27 mouse cellular contexts compared by ENCODE assay signal in the genomic region with DNA sequence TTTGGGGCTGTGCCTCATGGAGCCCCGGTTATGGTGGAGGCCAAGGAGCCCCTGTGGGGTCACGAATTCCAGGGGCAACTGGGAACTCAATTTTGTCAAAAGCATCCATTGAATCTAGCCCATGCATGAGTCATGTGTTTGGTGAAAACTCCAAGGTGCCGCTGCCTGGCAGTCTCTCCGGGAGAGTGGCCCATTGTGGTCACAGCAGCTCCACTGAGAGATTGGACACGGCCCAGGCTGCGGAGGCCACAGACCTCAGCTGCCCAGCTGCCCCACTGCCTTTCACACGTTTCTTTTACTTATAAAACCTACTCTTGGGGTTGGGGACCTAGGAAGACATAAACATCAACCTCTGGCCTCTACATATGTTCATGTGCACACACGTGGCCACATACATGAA. TPM values are rescaled to one million over a fixed set of nuclear protein-coding genes. Genes with fewer than 3 reads are reported as not detected.
DNase-seq lines count a peak whose midpoint lies in the region; ATAC-seq lines count a peak whose summit lies in the region.
"Had no signal": no experiment of that assay in that cellular context is flagged by ENCODE, and none has a peak within 500 bp of the region (broad histone marks: within the 10 kb centered on the region; RNA-seq: fewer than 3 reads in every experiment).

No protein-coding gene starts in this region.

- H3K4me1 ChIP-seq in limb, embryonic 15.5 days: no peaks in the 10 kb centered on the region
- no peaks in the 10 kb centered on the region; the same call in 1 of the 2 replicates for H3K4me1 ChIP-seq in limb, embryonic 10.5 days
- H3K4me1 ChIP-seq: forebrain, embryonic 10.5 days; forebrain, embryonic 12.5 days; forebrain, embryonic 15.5 days had no signal

- H3K4me3 ChIP-seq in limb, embryonic 15.5 days: no peak overlapping the region
- no peak overlapping the region for H3K4me3 ChIP-seq in limb, embryonic 10.5 days
- H3K4me3 ChIP-seq: embryonic facial prominence, embryonic 10.5 days; embryonic facial prominence, embryonic 12.5 days; forebrain, embryonic 10.5 days; forebrain, embryonic 12.5 days; forebrain, embryonic 15.5 days had no signal

- ATAC-seq in limb, embryonic 15.5 days (ENCODE audit: insufficient number of reproducible peaks, low FRiP score, low TSS enrichment, low read depth): no peak
- ATAC-seq: activated CD4-positive, CD25-positive, alpha-beta regulatory T cell, adult 4 months; CD4-positive, CD25-positive, alpha-beta regulatory T cell, adult 4 months; forebrain, embryonic 15.5 days; forebrain, postnatal 0 days; Patski had no signal

- 73% methylated on average over 8 of the region's 8 CpGs for WGBS in limb, embryonic 15.5 days
- WGBS in limb, embryonic 10.5 days: 90% methylated on average over 8 of the region's 8 CpGs

- H3K27ac ChIP-seq in limb, embryonic 15.5 days: peak overlapping the region; percentile 27; the same call in 1 of the 2 replicates
- H3K27ac ChIP-seq in limb, embryonic 10.5 days: no peak overlapping the region
- H3K27ac ChIP-seq: embryonic facial prominence, embryonic 10.5 days; embryonic facial prominence, embryonic 12.5 days; forebrain, embryonic 10.5 days; forebrain, embryonic 12.5 days; forebrain, embryonic 15.5 days had no signal

- H3K36me3 ChIP-seq in limb, embryonic 15.5 days: no peaks in the 10 kb centered on the region
- H3K36me3 ChIP-seq in limb, embryonic 10.5 days: no peaks in the 10 kb centered on the region
- H3K36me3 ChIP-seq: embryonic facial prominence, embryonic 10.5 days; embryonic facial prominence, embryonic 12.5 days; forebrain, embryonic 10.5 days; forebrain, embryonic 12.5 days; forebrain, embryonic 15.5 days; G1E had no signal

- no peaks in the 10 kb centered on the region for H3K9me3 ChIP-seq in limb, embryonic 15.5 days
- H3K9me3 ChIP-seq in limb, embryonic 10.5 days (replicated peaks): no peaks in the 10 kb centered on the region
- H3K9me3 ChIP-seq: embryonic facial prominence, embryonic 10.5 days; embryonic facial prominence, embryonic 12.5 days; forebrain, embryonic 10.5 days; forebrain, embryonic 12.5 days; forebrain, embryonic 15.5 days; G1E had no signal

- no peak for DNase-seq in limb, embryonic 10.5 days (ENCODE audit: low spot score)
- DNase-seq in Muller cell, postnatal 12 days (ENCODE audit: inconsistent ontology term): peak; percentile 66
- DNase-seq in fibroblast of lung, adult 2 months (ENCODE audit: low read depth): peak; percentile 23
- DNase-seq in right cerebral cortex, adult 2 months (ENCODE audit: low spot score in 2 of 2): no peak
- DNase-seq in urinary bladder, postnatal 10 days (ENCODE audit: low spot score): no peak
- no peak for DNase-seq in neural tube, embryonic 10.5 days (ENCODE audit: extremely low spot score, low spot score)
- DNase-seq: adrenal gland, adult 8-10 months; adrenal gland, postnatal 14 days; adrenal gland, postnatal 36 days; B cell, adult 2 months; cerebellum, adult 11-12 months; cerebellum, adult 2 months; cerebellum, adult 9-10 months; cerebellum, postnatal 10 days; cerebellum, postnatal 25 days; forebrain, postnatal 0 days had no signal

- no peak overlapping the region for H3K4me2 ChIP-seq in limb, embryonic 15.5 days
- H3K4me2 ChIP-seq: embryonic facial prominence, embryonic 12.5 days; forebrain, embryonic 12.5 days; forebrain, embryonic 15.5 days had no signal

- H3K27me3 ChIP-seq in limb, embryonic 15.5 days: no peaks in the 10 kb centered on the region
- no peaks in the 10 kb centered on the region for H3K27me3 ChIP-seq in limb, embryonic 10.5 days (ENCODE audit: low read depth, poor library complexity, severe bottlenecking)
- H3K27me3 ChIP-seq: CH12.LX; embryonic facial prominence, embryonic 12.5 days; forebrain, embryonic 12.5 days; forebrain, embryonic 15.5 days; Patski had no signal

- no peak overlapping the region for H3K9ac ChIP-seq in limb, embryonic 15.5 days
- H3K9ac ChIP-seq: embryonic facial prominence, embryonic 12.5 days; forebrain, embryonic 12.5 days; forebrain, embryonic 15.5 days; forebrain, postnatal 0 days had no signal

RNA-seq across cellular contexts. Expression of a gene that starts 12.7 kb away (rescaled TPM):
- 11.4 and 11.8 TPM in 2 replicates for polyA plus RNA-seq in limb, embryonic 15.5 days (2015; fragmentation: Nextera tagmentation; extraction: Ambion mirVana)
- polyA plus RNA-seq in limb, embryonic 10.5 days (2016; fragmentation: Nextera tagmentation; extraction: Ambion mirVana): 1.0 and 1.2 TPM in 2 replicates
- polyA plus RNA-seq: activated CD4-positive, CD25-positive, alpha-beta regulatory T cell, adult 4 months; CD4-positive, CD25-positive, alpha-beta regulatory T cell, adult 4 months; G1E had no signal

RNA-seq across cellular contexts. Expression of a gene that starts 57.6 kb away (rescaled TPM):
- polyA plus RNA-seq in limb, embryonic 15.5 days (2015; fragmentation: Nextera tagmentation; extraction: Ambion mirVana): 29.4 and 31.0 TPM in 2 replicates
- polyA plus RNA-seq in limb, embryonic 10.5 days (2016; fragmentation: Nextera tagmentation; extraction: Ambion mirVana): 24.6 and 28.3 TPM in 2 replicates

Comparison
In these comparisons a context has a peak if more than half of its experiments do, and no peak if none do; other contexts are left out.
1. DNase-seq: peak in Muller cell, postnatal 12 days (single experiment) and fibroblast of lung, adult 2 months (single experiment); none in limb, embryonic 10.5 days (single experiment), right cerebral cortex, adult 2 months (0 of 2), urinary bladder, postnatal 10 days (single experiment) and neural tube, embryonic 10.5 days (single experiment).